Mouse (Mus musculus) myocyte (in vitro differentiated cells): ENCODE measurements around the gene Ndufa5. TPM values are rescaled to one million over a fixed set of nuclear protein-coding genes. Genes with fewer than 3 reads are reported as not detected.

Experiments used
- H3K27me3 ChIP-seq: one replicate; pipeline ENCODE4 v1.6.1; 2011; ENCODE audit not compliant: control insufficient read depth, insufficient read depth, insufficient read length
- H3K36me3 ChIP-seq: one replicate; pipeline ENCODE4 v1.6.1; 2011; ENCODE audit not compliant: control insufficient read depth, insufficient read depth
- H3K4me2 ChIP-seq: one replicate; pipeline ENCODE4 v1.6.1; 2011; ENCODE audit warnings: low read depth, control low read depth
- H3K4me3 ChIP-seq: one replicate; pipeline ENCODE4 v1.5.1; 2011; ENCODE audit warnings: mild to moderate bottlenecking, control low read depth, moderate library complexity
- H3K79me2 ChIP-seq: one replicate; pipeline ENCODE4 v1.6.1; 2011; ENCODE audit not compliant: control insufficient read depth, insufficient read depth
- H3ac ChIP-seq: one replicate; pipeline ENCODE4 v1.6.1; 2011; ENCODE audit not compliant: control insufficient read depth, insufficient read length
- CEBPB ChIP-seq: IDR thresholded peaks from 2 replicates; pipeline ENCODE4 v1.6.1; 2011; ENCODE audit warnings: mild to moderate bottlenecking, moderate library complexity; ENCODE audit not compliant: poor library complexity, insufficient read depth, severe bottlenecking
- E2F4 ChIP-seq: IDR thresholded peaks from one replicate; pipeline ENCODE4 v1.6.1; 2011; ENCODE audit warnings: mild to moderate bottlenecking, control low read depth, moderate library complexity; ENCODE audit not compliant: insufficient read depth
- MAX ChIP-seq: IDR thresholded peaks from one replicate; pipeline ENCODE4 v1.6.1; 2011; ENCODE audit warnings: low read depth, mild to moderate bottlenecking, control low read depth
- MYOD1 ChIP-seq, 3 experiments: IDR thresholded peaks; one replicate each; pipeline ENCODE4 v1.6.1; 2011; ENCODE audit warnings: control low read depth in 2 of 3, low read depth in 2 of 3, mild to moderate bottlenecking in 2 of 3, moderate library complexity in 1 of 3; ENCODE audit not compliant: insufficient read length in 2 of 3, control insufficient read depth in 1 of 3
- MYOG ChIP-seq, 3 experiments: IDR thresholded peaks; one replicate each; pipeline ENCODE4 v1.6.1; 2011; ENCODE audit warnings: control low read depth in 2 of 3, low read depth in 2 of 3, mild to moderate bottlenecking in 2 of 3; ENCODE audit not compliant: insufficient read length in 2 of 3, control insufficient read depth in 1 of 3, insufficient read depth in 1 of 3
- POLR2A ChIP-seq: IDR thresholded peaks from one replicate; pipeline ENCODE4 v1.6.1; 2011; ENCODE audit warnings: low read depth, mild to moderate bottlenecking, control low read depth, moderate library complexity; ENCODE audit not compliant: insufficient read length
- POLR2AphosphoS2 ChIP-seq: IDR thresholded peaks from one replicate; pipeline ENCODE4 v1.6.1; 2011; ENCODE audit warnings: low read depth, control low read depth; ENCODE audit not compliant: insufficient read length
- REST ChIP-seq: IDR thresholded peaks from one replicate; pipeline ENCODE4 v1.6.1; 2011; ENCODE audit warnings: mild to moderate bottlenecking, control low read depth, moderate library complexity; ENCODE audit not compliant: insufficient read depth, insufficient read length
- SRF ChIP-seq: IDR thresholded peaks from one replicate; pipeline ENCODE4 v1.6.1; 2011; ENCODE audit warnings: low read depth; ENCODE audit not compliant: control insufficient read depth, insufficient read length
- TCF12 ChIP-seq: IDR thresholded peaks from one replicate; pipeline ENCODE4 v1.6.1; 2011; ENCODE audit warnings: mild to moderate bottlenecking, control low read depth; ENCODE audit not compliant: poor library complexity, insufficient read depth, severe bottlenecking
- TCF3 ChIP-seq: IDR thresholded peaks from one replicate; pipeline ENCODE4 v1.6.1; 2011; ENCODE audit warnings: low read depth, control low read depth; ENCODE audit not compliant: insufficient read length
- USF1 ChIP-seq: IDR thresholded peaks from one replicate; pipeline ENCODE4 v1.6.1; 2011; ENCODE audit warnings: low read depth, mild to moderate bottlenecking, control low read depth, moderate library complexity
- polyA plus RNA-seq: library from polyadenylated mRNA; unstranded; fragments of >200 nt; fragmentation: generic; extraction: Trizol; gene quantifications from one replicate; pipeline ENCODE4 v1.2.1, GENCODE M21; 2012; ENCODE audit warnings: missing spikeins

The Ndufa5 gene
- polyA plus RNA-seq, 1 experiment = 234 TPM

GRCm38 (mm10) chr6:24570278-24570677 is 42.5 kb upstream of the Ndufa5 start:
- no peaks in the 10 kb centered on the region for H3K79me2 ChIP-seq
- H3K4me2 ChIP-seq = no peak overlapping the region
- no peaks in the 10 kb centered on the region for H3K36me3 ChIP-seq
- no peak overlapping the region for H3K4me3 ChIP-seq
- no peak overlapping the region for H3ac ChIP-seq
- no peaks in the 10 kb centered on the region for H3K27me3 ChIP-seq
- TF ChIP-seq USF1 = no peak
- no peak for TF ChIP-seq E2F4
- no peak for TF ChIP-seq POLR2A

GRCm38 (mm10) chr6:24569711-24570110 is 41.9 kb upstream of the Ndufa5 start:
- H3K79me2 ChIP-seq = no peaks in the 10 kb centered on the region
- H3K4me2 ChIP-seq = no peak overlapping the region
- H3K36me3 ChIP-seq = no peaks in the 10 kb centered on the region
- H3ac ChIP-seq = no peak overlapping the region
- no peaks in the 10 kb centered on the region for H3K27me3 ChIP-seq
- H3K4me3 ChIP-seq = no peak overlapping the region
- TF ChIP-seq POLR2A (no peak), TCF12 (no peak), USF1 (no peak), CEBPB (no peak), E2F4 (no peak), MAX (no peak), MYOG (IDR thresholded peaks at IDR 0.05; ENCODE audit: control insufficient read depth in 1 of 3, insufficient read depth in 1 of 3, insufficient read length in 2 of 3, low read depth in 2 of 3) (no peak), REST (no peak), MYOD1 (IDR thresholded peaks at IDR 0.05; ENCODE audit: control insufficient read depth in 1 of 3, insufficient read length in 2 of 3, low read depth in 2 of 3) (no peak), POLR2AphosphoS2 (no peak), TCF3 (no peak), SRF (no peak)

- Histone ChIP-seq H3K4me3 (no peak overlapping the region), H3K36me3 (no peaks in the 10 kb centered on the region), H3ac (no peak overlapping the region), H3K4me2 (no peak overlapping the region), H3K79me2 (no peaks in the 10 kb centered on the region), H3K27me3 (no peaks in the 10 kb centered on the region)
- TF ChIP-seq POLR2AphosphoS2 = no peak
- no peak for TF ChIP-seq USF1
- TF ChIP-seq SRF = no peak
- TF ChIP-seq E2F4 = no peak
- TF ChIP-seq MYOD1 (IDR thresholded peaks at IDR 0.05; ENCODE audit: control insufficient read depth in 1 of 3, insufficient read length in 2 of 3, low read depth in 2 of 3) = no peak
- TF ChIP-seq TCF3 = no peak
- TF ChIP-seq TCF12 = no peak
- TF ChIP-seq CEBPB = no peak
- no peak for TF ChIP-seq REST
- TF ChIP-seq POLR2A = no peak
- no peak for TF ChIP-seq MYOG (IDR thresholded peaks at IDR 0.05; ENCODE audit: control insufficient read depth in 1 of 3, insufficient read depth in 1 of 3, insufficient read length in 2 of 3, low read depth in 2 of 3)
- TF ChIP-seq MAX = no peak
These were observed 41.1 kb upstream of the Ndufa5 start for GRCm38 (mm10) chr6:24568963-24569362.

- Histone ChIP-seq H3K4me3 (no peak overlapping the region), H3K27me3 (no peaks in the 10 kb centered on the region), H3K4me2 (no peak overlapping the region), H3ac (no peak overlapping the region), H3K36me3 (no peaks in the 10 kb centered on the region), H3K79me2 (no peaks in the 10 kb centered on the region)
- TF ChIP-seq E2F4 = no peak
- TF ChIP-seq CEBPB = no peak
- TF ChIP-seq POLR2AphosphoS2 = no peak
- TF ChIP-seq POLR2A = no peak
- TF ChIP-seq TCF3 = no peak
- no peak for TF ChIP-seq SRF
These were observed 37.1 kb upstream of the Ndufa5 start for GRCm38 (mm10) chr6:24564886-24565285.

- H3K79me2 ChIP-seq = no peaks in the 10 kb centered on the region
- no peak overlapping the region for H3ac ChIP-seq
- no peaks in the 10 kb centered on the region for H3K27me3 ChIP-seq
- no peaks in the 10 kb centered on the region for H3K36me3 ChIP-seq
- no peak overlapping the region for H3K4me2 ChIP-seq
- TF ChIP-seq TCF3 = no peak
- no peak for TF ChIP-seq SRF
- TF ChIP-seq TCF12 = no peak
- no peak for TF ChIP-seq MAX
- TF ChIP-seq POLR2A = no peak
- H3K4me3 ChIP-seq = no peak overlapping the region
These were observed 36.3 kb upstream of the Ndufa5 start for GRCm38 (mm10) chr6:24564081-24564480.
